Mouse (Mus musculus) neural tube, embryonic 14.5 days (tissue): ENCODE data around the gene Tnni2. TPM values are rescaled to one million over a fixed set of nuclear protein-coding genes. Genes with fewer than 3 reads are reported as not detected.

Experiments used
- ATAC-seq: fragments of 200-750 bp; cut with Nextera tagmentation; 2 replicates; pipeline ENCODE4 v1.8.0; 2017; ENCODE audit warnings: low read depth, mild to moderate bottlenecking, moderate TSS enrichment, moderate library complexity
- H3K27ac ChIP-seq: fragments of 300-500 bp; sonication (generic); 2 replicates; pipeline ENCODE4 v1.5.1; 2014; ENCODE audit warnings: low read depth, mild to moderate bottlenecking, control low read depth, low read length, moderate library complexity, mixed read lengths
- H3K27me3 ChIP-seq: fragments of 300-500 bp; sonication (generic); 2 replicates; pipeline ENCODE4 v1.6.1; 2014; ENCODE audit warnings: low read length; ENCODE audit not compliant: control insufficient read depth, insufficient read depth
- H3K36me3 ChIP-seq: fragments of 300-500 bp; sonication (generic); 2 replicates; pipeline ENCODE4 v1.6.1; 2014; ENCODE audit warnings: low read length, mixed read lengths; ENCODE audit not compliant: control insufficient read depth, insufficient read depth
- H3K4me1 ChIP-seq: fragments of 300-500 bp; sonication (generic); 2 replicates; pipeline ENCODE4 v1.6.1; 2014; ENCODE audit warnings: low read length; ENCODE audit not compliant: control insufficient read depth, insufficient read depth
- H3K4me2 ChIP-seq: fragments of 300-500 bp; sonication (generic); 2 replicates; pipeline ENCODE4 v1.6.1; 2014; ENCODE audit warnings: mild to moderate bottlenecking, low read depth, low read length, control low read depth
- H3K4me3 ChIP-seq: fragments of 300-500 bp; sonication (generic); 2 replicates; pipeline ENCODE4 v1.5.1; 2014; ENCODE audit warnings: low read depth, low read length, control low read depth, mixed read lengths
- H3K9ac ChIP-seq: fragments of 300-500 bp; sonication (generic); replicated peaks from 2 replicates; pipeline ENCODE4 v1.6.1; 2014; ENCODE audit warnings: low read depth, mild to moderate bottlenecking, control low read depth, low read length, mixed read lengths
- H3K9me3 ChIP-seq: fragments of 300-500 bp; sonication (generic); 2 replicates; pipeline ENCODE4 v1.6.1; 2016; ENCODE audit warnings: low read length; ENCODE audit not compliant: control insufficient read depth
- WGBS: fragments of 180-500 bp; shearing (Covaris S2); extraction: QIAGEN DNeasy Blood & Tissue Kit; methylation state at CpG from one replicate; pipeline ENCODE4 v1.1.7; 2014; 5-methylcytosine and 5-hydroxymethylcytosine counted together
- polyA plus RNA-seq: library from polyadenylated mRNA; unstranded; fragments of >200 nt; fragmentation: Nextera tagmentation; extraction: Ambion mirVana; gene quantifications from 2 replicates; pipeline ENCODE4 v1.2.1, GENCODE M21; 2014

Gene Tnni2
- polyA plus RNA-seq = 1.4 and 4.3 TPM in 2 replicates

- no peaks in the 10 kb centered on the region for H3K9me3 ChIP-seq
- H3K4me3 ChIP-seq = no peak within 1 kb of the TSS
- no peak within 1 kb of the TSS for H3K27ac ChIP-seq
- no peak within 1 kb of the TSS for H3K9ac ChIP-seq
- H3K4me1 ChIP-seq = no peaks in the 10 kb centered on the region
- H3K36me3 ChIP-seq = no peaks in the 10 kb centered on the region
- no peak for ATAC-seq
- no peak within 1 kb of the TSS for H3K4me2 ChIP-seq
- no peaks in the 10 kb centered on the region for H3K27me3 ChIP-seq
- 82% methylated on average over 9 of the region's 9 CpGs for WGBS
Measured at GRCm38 (mm10) chr7:142441585-142441984, at the start of gene Tnni2. Tnni2 (plus strand) TSS chr7:142441808.

GRCm38 (mm10) chr7:142393191-142393590 is 48.4 kb upstream of the Tnni2 start:
- Histone ChIP-seq H3K36me3 (no peaks in the 10 kb centered on the region), H3K27ac (no peak overlapping the region), H3K9ac (no peak overlapping the region), H3K4me1 (no peaks in the 10 kb centered on the region), H3K27me3 (no peaks in the 10 kb centered on the region), H3K9me3 (no peaks in the 10 kb centered on the region), H3K4me3 (no peak overlapping the region), H3K4me2 (no peak overlapping the region)
- WGBS = 41% methylated on average over 4 of the region's 4 CpGs
- no peak for ATAC-seq

GRCm38 (mm10) chr7:142394261-142395190 is 47.1 kb upstream of the Tnni2 start:
- no peaks in the 10 kb centered on the region for H3K27me3 ChIP-seq
- no peak overlapping the region for H3K4me3 ChIP-seq
- H3K4me1 ChIP-seq = no peaks in the 10 kb centered on the region
- H3K27ac ChIP-seq = no peak overlapping the region
- no peaks in the 10 kb centered on the region for H3K36me3 ChIP-seq
- 76% methylated on average over 6 of the region's 6 CpGs for WGBS
- H3K4me2 ChIP-seq = no peak overlapping the region
- no peak overlapping the region for H3K9ac ChIP-seq
- ATAC-seq = no peak
- no peaks in the 10 kb centered on the region for H3K9me3 ChIP-seq

GRCm38 (mm10) chr7:142395472-142395871 is 46.1 kb upstream of the Tnni2 start:
- Histone ChIP-seq H3K9ac (no peak overlapping the region), H3K9me3 (no peaks in the 10 kb centered on the region), H3K4me3 (no peak overlapping the region), H3K27ac (no peak overlapping the region), H3K36me3 (no peaks in the 10 kb centered on the region), H3K4me2 (no peak overlapping the region), H3K27me3 (no peaks in the 10 kb centered on the region), H3K4me1 (no peaks in the 10 kb centered on the region)
- WGBS = 94% methylated on average over 4 of the region's 4 CpGs
- no peak for ATAC-seq

- Histone ChIP-seq H3K36me3 (no peaks in the 10 kb centered on the region), H3K9ac (no peak overlapping the region), H3K4me2 (no peak overlapping the region), H3K9me3 (no peaks in the 10 kb centered on the region), H3K27ac (no peak overlapping the region), H3K4me1 (0 out of 2 replicates have a peak, but pooled peaks cover 2% of the 10 kb centered on the region), H3K27me3 (no peaks in the 10 kb centered on the region), H3K4me3 (no peak overlapping the region)
- ATAC-seq = no peak
- 97% methylated on average over 1 of the region's 1 CpGs for WGBS
Measured at GRCm38 (mm10) chr7:142396611-142397010, 45.0 kb upstream of the Tnni2 start.

GRCm38 (mm10) chr7:142398052-142398451 is 43.6 kb upstream of the Tnni2 start:
- Histone ChIP-seq H3K4me1 (0 out of 2 replicates have a peak, but pooled peaks cover 2% of the 10 kb centered on the region), H3K27me3 (no peaks in the 10 kb centered on the region), H3K9me3 (no peaks in the 10 kb centered on the region), H3K4me2 (no peak overlapping the region), H3K36me3 (no peaks in the 10 kb centered on the region), H3K9ac (no peak overlapping the region), H3K4me3 (no peak overlapping the region), H3K27ac (no peak overlapping the region)
- WGBS = 58% methylated on average over 2 of the region's 2 CpGs
- no peak for ATAC-seq

GRCm38 (mm10) chr7:142399250-142399649 is 42.4 kb upstream of the Tnni2 start:
- 82% methylated on average over 1 of the region's 1 CpGs for WGBS

GRCm38 (mm10) chr7:142400112-142400749 is 41.4 kb upstream of the Tnni2 start:
- 77% methylated on average over 7 of the region's 7 CpGs for WGBS
- 0 out of 2 replicates have a peak, but pooled peaks cover 2% of the 10 kb centered on the region for H3K4me1 ChIP-seq
- no peak for ATAC-seq
- no peak overlapping the region for H3K27ac ChIP-seq
- H3K4me3 ChIP-seq = no peak overlapping the region
- H3K27me3 ChIP-seq = no peaks in the 10 kb centered on the region
- no peaks in the 10 kb centered on the region for H3K36me3 ChIP-seq
- H3K9me3 ChIP-seq = no peaks in the 10 kb centered on the region
- no peak overlapping the region for H3K4me2 ChIP-seq
- H3K9ac ChIP-seq = no peak overlapping the region

More at GRCm38 (mm10) chr7:142399250-142399649, 42.4 kb upstream of the Tnni2 start:
- no peaks in the 10 kb centered on the region for H3K36me3 ChIP-seq
- H3K27me3 ChIP-seq = no peaks in the 10 kb centered on the region
- H3K4me2 ChIP-seq = no peak overlapping the region
- H3K4me3 ChIP-seq = no peak overlapping the region
- H3K9me3 ChIP-seq = no peaks in the 10 kb centered on the region
- ATAC-seq = no peak
- no peak overlapping the region for H3K27ac ChIP-seq
- H3K4me1 ChIP-seq = 0 out of 2 replicates have a peak, but pooled peaks cover 2% of the 10 kb centered on the region
- H3K9ac ChIP-seq = no peak overlapping the region

- no peak overlapping the region for H3K4me2 ChIP-seq
- H3K27ac ChIP-seq = no peak overlapping the region
- 0 out of 2 replicates have a peak, but pooled peaks cover 2% of the 10 kb centered on the region for H3K4me1 ChIP-seq
- no peaks in the 10 kb centered on the region for H3K27me3 ChIP-seq
- no peaks in the 10 kb centered on the region for H3K36me3 ChIP-seq
- WGBS = 56% methylated on average over 7 of the region's 7 CpGs
- no peak for ATAC-seq
- no peaks in the 10 kb centered on the region for H3K9me3 ChIP-seq
- H3K4me3 ChIP-seq = no peak overlapping the region
- H3K9ac ChIP-seq = no peak overlapping the region
Measured at GRCm38 (mm10) chr7:142400750-142401142, 40.9 kb upstream of the Tnni2 start.
